Mouse (Mus musculus): ENCODE data around the gene Cnga3. TPM values are rescaled to one million over a fixed set of nuclear protein-coding genes. Genes with fewer than 3 reads are reported as not detected.

The Cnga3 gene
- polyA plus RNA-seq, 1 experiment: 1.6 TPM

GRCm38 (mm10) chr1:37299540-37300491 lies 85.6 kb downstream of the Cnga3 start, which contains the start of gene Inpp4a:
Inpp4a (plus strand) TSS chr1:37299865.
- no peak within 1 kb of the TSS for H3K27ac ChIP-seq (ENCODE audit: insufficient read depth, low read length)

GRCm38 (mm10) chr1:37300650-37301049 lies 86.4 kb downstream of the Cnga3 start:
- no peaks in the 10 kb centered on the region for H3K9me3 ChIP-seq (replicated peaks; ENCODE audit: control insufficient read depth, insufficient read depth, low read length, poor library complexity, severe bottlenecking)
- peaks cover 4% of the 10 kb centered on the region; the same call in 1 of the 2 replicates for H3K27me3 ChIP-seq (ENCODE audit: control insufficient read depth, insufficient read depth, low read length, poor library complexity, severe bottlenecking)
- no peak overlapping the region for H3K27ac ChIP-seq (ENCODE audit: insufficient read depth, low read length)
- no peaks in the 10 kb centered on the region for H3K36me3 ChIP-seq (ENCODE audit: control insufficient read depth, insufficient read depth, low read length, poor library complexity, severe bottlenecking)
- peak overlapping the region; percentile 87 for H3K4me3 ChIP-seq (ENCODE audit: low read depth, low read length)
- H3K4me1 ChIP-seq (ENCODE audit: control insufficient read depth, insufficient read depth, low read length): no peaks in the 10 kb centered on the region
- TF ChIP-seq CTCF (IDR thresholded peaks at IDR 0.05; ENCODE audit: low read depth, low read length) (no peak), EP300 (IDR thresholded peaks at IDR 0.05; ENCODE audit: insufficient read depth, low read depth, low read length) (no peak), POLR2A (IDR thresholded peaks at IDR 0.05; ENCODE audit: insufficient read depth, low read length) (no peak)
- H3K9ac ChIP-seq (ENCODE audit: low read depth, poor library complexity, severe bottlenecking): peak overlapping the region; percentile 71; the same call in 1 of the 2 replicates

More at GRCm38 (mm10) chr1:37299540-37300491, 85.6 kb downstream of the Cnga3 start, which contains the start of gene Inpp4a:
- H3K36me3 ChIP-seq (ENCODE audit: control insufficient read depth, insufficient read depth, low read length, poor library complexity, severe bottlenecking): no peaks in the 10 kb centered on the region
- H3K27me3 ChIP-seq (ENCODE audit: control insufficient read depth, insufficient read depth, low read length, poor library complexity, severe bottlenecking): peaks cover 4% of the 10 kb centered on the region; the same call in 1 of the 2 replicates
- H3K9ac ChIP-seq (ENCODE audit: low read depth, poor library complexity, severe bottlenecking): peak within 1 kb of the TSS; percentile 71
- H3K4me1 ChIP-seq (ENCODE audit: control insufficient read depth, insufficient read depth, low read length): no peaks in the 10 kb centered on the region
- H3K4me3 ChIP-seq (ENCODE audit: low read depth, low read length): peak within 1 kb of the TSS; percentile 87
- H3K9me3 ChIP-seq (replicated peaks; ENCODE audit: control insufficient read depth, insufficient read depth, low read length, poor library complexity, severe bottlenecking): no peaks in the 10 kb centered on the region
- TF ChIP-seq POLR2A (IDR thresholded peaks at IDR 0.05; ENCODE audit: insufficient read depth, low read length) (no peak), EP300 (IDR thresholded peaks at IDR 0.05; ENCODE audit: insufficient read depth, low read depth, low read length) (no peak), CTCF (IDR thresholded peaks at IDR 0.05; ENCODE audit: low read depth, low read length) (no peak)

- no peak overlapping the region for H3K4me3 ChIP-seq (ENCODE audit: low read depth, low read length)
- no peaks in the 10 kb centered on the region for H3K4me1 ChIP-seq (ENCODE audit: control insufficient read depth, insufficient read depth, low read length)
- no peak for TF ChIP-seq POLR2A (IDR thresholded peaks at IDR 0.05; ENCODE audit: insufficient read depth, low read length)
- H3K9ac ChIP-seq (ENCODE audit: low read depth, poor library complexity, severe bottlenecking): no peak overlapping the region
- H3K9me3 ChIP-seq (replicated peaks; ENCODE audit: control insufficient read depth, insufficient read depth, low read length, poor library complexity, severe bottlenecking): no peaks in the 10 kb centered on the region
- peaks cover 4% of the 10 kb centered on the region; the same call in 1 of the 2 replicates for H3K27me3 ChIP-seq (ENCODE audit: control insufficient read depth, insufficient read depth, low read length, poor library complexity, severe bottlenecking)
- no peak overlapping the region for H3K27ac ChIP-seq (ENCODE audit: insufficient read depth, low read length)
- no peaks in the 10 kb centered on the region for H3K36me3 ChIP-seq (ENCODE audit: control insufficient read depth, insufficient read depth, low read length, poor library complexity, severe bottlenecking)
These were observed 88.6 kb downstream of the Cnga3 start for GRCm38 (mm10) chr1:37302801-37303200.

GRCm38 (mm10) chr1:37305691-37306287 lies 91.6 kb downstream of the Cnga3 start:
- H3K36me3 ChIP-seq (ENCODE audit: control insufficient read depth, insufficient read depth, low read length, poor library complexity, severe bottlenecking): no peaks in the 10 kb centered on the region
- no peak overlapping the region for H3K9ac ChIP-seq (ENCODE audit: low read depth, poor library complexity, severe bottlenecking)
- H3K9me3 ChIP-seq (replicated peaks; ENCODE audit: control insufficient read depth, insufficient read depth, low read length, poor library complexity, severe bottlenecking): no peaks in the 10 kb centered on the region
- no peaks in the 10 kb centered on the region for H3K4me1 ChIP-seq (ENCODE audit: control insufficient read depth, insufficient read depth, low read length)
- no peak overlapping the region for H3K4me3 ChIP-seq (ENCODE audit: low read depth, low read length)
- TF ChIP-seq POLR2A (IDR thresholded peaks at IDR 0.05; ENCODE audit: insufficient read depth, low read length) (no peak), EP300 (IDR thresholded peaks at IDR 0.05; ENCODE audit: insufficient read depth, low read depth, low read length) (no peak), CTCF (IDR thresholded peaks at IDR 0.05; ENCODE audit: low read depth, low read length) (no peak)
- peaks cover 3% of the 10 kb centered on the region; the same call in 1 of the 2 replicates for H3K27me3 ChIP-seq (ENCODE audit: control insufficient read depth, insufficient read depth, low read length, poor library complexity, severe bottlenecking)
- no peak overlapping the region for H3K27ac ChIP-seq (ENCODE audit: insufficient read depth, low read length)

GRCm38 (mm10) chr1:37307586-37307985 lies 93.4 kb downstream of the Cnga3 start:
- H3K27ac ChIP-seq (ENCODE audit: insufficient read depth, low read length): no peak overlapping the region
- H3K4me3 ChIP-seq (ENCODE audit: low read depth, low read length): no peak overlapping the region
- no peaks in the 10 kb centered on the region for H3K27me3 ChIP-seq (ENCODE audit: control insufficient read depth, insufficient read depth, low read length, poor library complexity, severe bottlenecking)
- H3K9me3 ChIP-seq (replicated peaks; ENCODE audit: control insufficient read depth, insufficient read depth, low read length, poor library complexity, severe bottlenecking): no peaks in the 10 kb centered on the region
- TF ChIP-seq CTCF (IDR thresholded peaks at IDR 0.05; ENCODE audit: low read depth, low read length) (no peak), POLR2A (IDR thresholded peaks at IDR 0.05; ENCODE audit: insufficient read depth, low read length) (no peak), EP300 (IDR thresholded peaks at IDR 0.05; ENCODE audit: insufficient read depth, low read depth, low read length) (no peak)
- H3K4me1 ChIP-seq (ENCODE audit: control insufficient read depth, insufficient read depth, low read length): no peaks in the 10 kb centered on the region
- no peaks in the 10 kb centered on the region for H3K36me3 ChIP-seq (ENCODE audit: control insufficient read depth, insufficient read depth, low read length, poor library complexity, severe bottlenecking)
- H3K9ac ChIP-seq (ENCODE audit: low read depth, poor library complexity, severe bottlenecking): no peak overlapping the region

Data from ES-Bruce4 (cell line).